Mouse (Mus musculus) stomach, embryonic 14.5 days (tissue): ENCODE measurements around the gene Il10rb. TPM values are rescaled to one million over a fixed set of nuclear protein-coding genes. Genes with fewer than 3 reads are reported as not detected.
A peak's percentile ranks its signal among the peaks of the same experiment; 100 is the strongest.

Experiments used
- ATAC-seq: fragments of 200-750 bp; cut with Nextera tagmentation; 2 replicates; pipeline ENCODE4 v1.8.0; 2017; ENCODE audit warnings: low read depth, moderate TSS enrichment; ENCODE audit not compliant: insufficient number of reproducible peaks, insufficient read depth, low FRiP score
- H3K27ac ChIP-seq: fragments of 300-500 bp; sonication (generic); 2 replicates; pipeline ENCODE4 v1.5.1; 2014; ENCODE audit warnings: mild to moderate bottlenecking, low read length, moderate library complexity, mixed read lengths
- H3K27me3 ChIP-seq: fragments of 300-500 bp; sonication (generic); 2 replicates; pipeline ENCODE4 v1.6.1; 2014; ENCODE audit warnings: low read length, control low read depth, mixed read lengths; ENCODE audit not compliant: control insufficient read depth, insufficient read depth
- H3K36me3 ChIP-seq: fragments of 300-500 bp; sonication (generic); 2 replicates; pipeline ENCODE4 v1.6.1; 2014; ENCODE audit warnings: mild to moderate bottlenecking, control low read depth, low read length, moderate library complexity, mixed read lengths; ENCODE audit not compliant: control insufficient read depth, insufficient read depth
- H3K4me1 ChIP-seq: fragments of 300-500 bp; sonication (generic); 2 replicates; pipeline ENCODE4 v1.6.1; 2014; ENCODE audit warnings: low read length, control low read depth, mixed read lengths; ENCODE audit not compliant: control insufficient read depth, insufficient read depth
- H3K4me2 ChIP-seq: fragments of 300-500 bp; sonication (generic); replicated peaks from 2 replicates; pipeline ENCODE4 v1.6.1; 2014; ENCODE audit warnings: low read depth, low read length, control low read depth
- H3K4me3 ChIP-seq: fragments of 300-500 bp; sonication (generic); 2 replicates; pipeline ENCODE4 v1.5.1; 2014; ENCODE audit warnings: low read depth, low read length, control low read depth
- H3K9ac ChIP-seq: fragments of 300-500 bp; sonication (generic); replicated peaks from 2 replicates; pipeline ENCODE4 v1.6.1; 2014; ENCODE audit warnings: low read depth, mild to moderate bottlenecking, control low read depth, low read length, moderate library complexity, mixed read lengths
- H3K9me3 ChIP-seq: fragments of 300-500 bp; sonication (generic); 2 replicates; pipeline ENCODE4 v1.6.1; 2016; ENCODE audit warnings: low read depth, low read length, control low read depth; ENCODE audit not compliant: control insufficient read depth
- WGBS: fragments of 180-500 bp; shearing (Covaris S2); extraction: QIAGEN DNeasy Blood & Tissue Kit; methylation state at CpG from one replicate; pipeline ENCODE4 v1.1.7; 2014; 5-methylcytosine and 5-hydroxymethylcytosine counted together
- polyA plus RNA-seq: library from polyadenylated mRNA; unstranded; fragments of >200 nt; fragmentation: Nextera tagmentation; extraction: Ambion mirVana; gene quantifications from 2 replicates; pipeline ENCODE4 v1.2.1, GENCODE M21; 2014

Gene Il10rb
- polyA plus RNA-seq = 33.0 and 34.1 TPM in 2 replicates

GRCm38 (mm10) chr16:91405640-91406584, at the start of gene Il10rb:
Gene Il10rb (plus strand): TSS chr16:91406164.
- no peaks in the 10 kb centered on the region for H3K27me3 ChIP-seq
- ATAC-seq = peak; percentile 86
- no peaks in the 10 kb centered on the region; the same call in 1 of the 2 replicates for H3K36me3 ChIP-seq
- 4% methylated on average over 49 of the region's 51 CpGs for WGBS
- peak within 1 kb of the TSS; percentile 80; the same call in 1 of the 2 replicates for H3K27ac ChIP-seq
- H3K4me1 ChIP-seq = 0 out of 2 replicates have a peak, but pooled peaks cover 5% of the 10 kb centered on the region
- no peaks in the 10 kb centered on the region for H3K9me3 ChIP-seq
- peak within 1 kb of the TSS; percentile 89 for H3K4me2 ChIP-seq
- H3K4me3 ChIP-seq = peak within 1 kb of the TSS; percentile 81
- H3K9ac ChIP-seq = peak within 1 kb of the TSS; percentile 73

GRCm38 (mm10) chr16:91356760-91357525, 49.0 kb upstream of the Il10rb start:
- H3K36me3 ChIP-seq = no peaks in the 10 kb centered on the region
- 75% methylated on average over 10 of the region's 10 CpGs for WGBS
- H3K4me1 ChIP-seq = no peaks in the 10 kb centered on the region

GRCm38 (mm10) chr16:91357526-91357900, 48.5 kb upstream of the Il10rb start:
- no peaks in the 10 kb centered on the region for H3K36me3 ChIP-seq
- H3K9ac ChIP-seq = no peak overlapping the region
- 50% methylated on average over 10 of the region's 10 CpGs for WGBS
- no peak overlapping the region for H3K4me2 ChIP-seq
- no peak overlapping the region for H3K27ac ChIP-seq
- H3K9me3 ChIP-seq = no peaks in the 10 kb centered on the region
- no peaks in the 10 kb centered on the region for H3K27me3 ChIP-seq
- no peak for ATAC-seq
- no peak overlapping the region for H3K4me3 ChIP-seq
- no peaks in the 10 kb centered on the region for H3K4me1 ChIP-seq

More at GRCm38 (mm10) chr16:91356760-91357525, 49.0 kb upstream of the Il10rb start:
- H3K9me3 ChIP-seq = no peaks in the 10 kb centered on the region
- ATAC-seq = no peak
- no peak overlapping the region for H3K27ac ChIP-seq
- no peak overlapping the region for H3K4me3 ChIP-seq
- no peaks in the 10 kb centered on the region for H3K27me3 ChIP-seq
- no peak overlapping the region for H3K9ac ChIP-seq
- H3K4me2 ChIP-seq = no peak overlapping the region

DNA sequence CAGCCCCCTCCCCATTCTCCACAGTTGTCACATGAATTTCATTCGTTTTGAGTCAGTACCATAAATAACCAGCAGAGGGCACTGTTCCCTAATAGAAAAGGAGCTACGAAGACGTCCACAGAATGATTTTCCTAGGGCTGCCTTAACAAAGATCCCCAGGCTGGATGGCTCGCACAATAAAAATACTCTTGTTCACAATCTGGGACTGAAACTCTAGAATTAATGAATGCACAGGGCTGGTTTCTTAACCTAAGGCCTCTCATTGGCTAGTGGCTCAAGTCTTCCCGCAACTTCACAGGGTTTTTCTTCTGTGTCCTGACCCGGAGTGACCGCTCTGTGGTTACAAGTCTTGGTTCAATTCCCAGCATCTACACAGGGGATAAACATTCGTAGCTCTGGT, 47.4 kb upstream of the Il10rb start:
- Histone ChIP-seq H3K4me1 (peaks cover 4% of the 10 kb centered on the region; the same call in 1 of the 2 replicates), H3K4me2 (no peak overlapping the region), H3K9me3 (no peaks in the 10 kb centered on the region), H3K9ac (no peak overlapping the region), H3K27me3 (no peaks in the 10 kb centered on the region), H3K27ac (no peak overlapping the region), H3K36me3 (no peaks in the 10 kb centered on the region), H3K4me3 (no peak overlapping the region)
- no peak for ATAC-seq
- whole genome bisulfite sequencing = 40% methylated on average over 8 of the region's 8 CpGs

GRCm38 (mm10) chr16:91359531-91359930, 46.4 kb upstream of the Il10rb start:
- no peak for ATAC-seq
- no peak overlapping the region for H3K4me3 ChIP-seq
- no peaks in the 10 kb centered on the region for H3K36me3 ChIP-seq
- no peak overlapping the region for H3K4me2 ChIP-seq
- no peak overlapping the region for H3K9ac ChIP-seq
- 90% methylated on average over 13 of the region's 13 CpGs for WGBS
- peaks cover 11% of the 10 kb centered on the region; the same call in 1 of the 2 replicates for H3K4me1 ChIP-seq
- no peak overlapping the region for H3K27ac ChIP-seq
- no peaks in the 10 kb centered on the region for H3K9me3 ChIP-seq
- no peaks in the 10 kb centered on the region for H3K27me3 ChIP-seq

GRCm38 (mm10) chr16:91360162-91360561, 45.8 kb upstream of the Il10rb start:
- WGBS = 53% methylated on average over 3 of the region's 3 CpGs
- no peaks in the 10 kb centered on the region for H3K36me3 ChIP-seq
- no peak overlapping the region for H3K9ac ChIP-seq
- no peaks in the 10 kb centered on the region for H3K27me3 ChIP-seq
- no peaks in the 10 kb centered on the region for H3K9me3 ChIP-seq
- H3K4me2 ChIP-seq = no peak overlapping the region
- peaks cover 11% of the 10 kb centered on the region; the same call in 1 of the 2 replicates for H3K4me1 ChIP-seq
- no peak for ATAC-seq
- H3K4me3 ChIP-seq = no peak overlapping the region
- no peak overlapping the region for H3K27ac ChIP-seq

DNA sequence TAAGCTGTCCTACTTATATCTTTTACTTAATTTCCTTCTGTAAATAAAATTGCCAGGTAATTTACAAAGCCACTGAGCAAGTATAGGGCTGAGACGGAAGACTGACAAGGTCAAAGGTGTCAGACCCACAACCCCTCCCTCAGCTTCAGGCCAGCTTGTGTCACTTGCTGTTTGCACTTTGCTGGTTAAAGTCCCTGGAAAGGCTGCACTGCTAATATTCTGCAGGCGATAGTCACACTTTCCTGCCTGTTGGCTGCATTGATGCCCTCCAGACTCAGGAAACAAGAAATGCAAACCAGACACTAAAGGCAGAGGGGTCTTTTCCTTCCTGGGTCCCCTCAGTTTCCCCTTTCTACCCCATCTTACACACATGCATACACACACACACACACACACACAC, 44.0 kb upstream of the Il10rb start:
- WGBS = 45% methylated on average over 2 of the region's 2 CpGs
- no peak for ATAC-seq
- Histone ChIP-seq H3K4me3 (no peak overlapping the region), H3K27ac (no peak overlapping the region), H3K27me3 (no peaks in the 10 kb centered on the region), H3K4me2 (no peak overlapping the region), H3K36me3 (no peaks in the 10 kb centered on the region), H3K9me3 (no peaks in the 10 kb centered on the region), H3K4me1 (peaks cover 11% of the 10 kb centered on the region; the same call in 1 of the 2 replicates), H3K9ac (no peak overlapping the region)

GRCm38 (mm10) chr16:91362616-91363272, 43.2 kb upstream of the Il10rb start:
- H3K9ac ChIP-seq = no peak overlapping the region
- H3K36me3 ChIP-seq = no peaks in the 10 kb centered on the region
- peaks cover 11% of the 10 kb centered on the region; the same call in 1 of the 2 replicates for H3K4me1 ChIP-seq
- no peaks in the 10 kb centered on the region for H3K9me3 ChIP-seq
- 58% methylated on average over 12 of the region's 12 CpGs for WGBS
- H3K27ac ChIP-seq = peak overlapping the region; percentile 68; the same call in 1 of the 2 replicates
- no peak overlapping the region for H3K4me3 ChIP-seq
- no peak for ATAC-seq
- H3K27me3 ChIP-seq = no peaks in the 10 kb centered on the region
- no peak overlapping the region for H3K4me2 ChIP-seq
